Mouse (Mus musculus): ENCODE results near the gene 9330182L06Rik.

DNA sequence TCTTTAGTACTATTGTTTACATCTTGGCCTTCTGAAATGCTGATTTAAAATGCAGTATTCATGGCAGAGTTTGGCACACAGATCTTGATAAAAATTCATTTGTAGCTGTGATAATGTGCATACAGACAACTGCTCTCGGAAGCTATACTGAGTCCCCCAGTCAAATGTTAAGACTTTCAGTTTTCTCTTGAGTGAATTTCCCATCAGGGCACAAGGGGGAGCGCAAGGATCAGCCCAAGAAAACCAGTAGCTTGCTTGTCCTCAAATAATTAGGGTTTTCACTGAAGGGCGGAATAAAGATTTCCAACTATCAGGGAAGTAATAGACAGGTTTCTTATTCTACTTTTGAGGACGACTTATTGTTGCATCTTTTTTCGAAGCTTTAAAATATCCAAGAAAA lies 183.7 kb downstream of the 9330182L06Rik start:
- TF ChIP-seq CTCF (IDR thresholded peaks at IDR 0.05; ENCODE audit: low read depth, low read length) (no peak), POLR2A (IDR thresholded peaks at IDR 0.05; ENCODE audit: insufficient read depth, low read length) (no peak)
